ENCODE assay signal across 8 mouse cellular contexts in the genomic region with DNA sequence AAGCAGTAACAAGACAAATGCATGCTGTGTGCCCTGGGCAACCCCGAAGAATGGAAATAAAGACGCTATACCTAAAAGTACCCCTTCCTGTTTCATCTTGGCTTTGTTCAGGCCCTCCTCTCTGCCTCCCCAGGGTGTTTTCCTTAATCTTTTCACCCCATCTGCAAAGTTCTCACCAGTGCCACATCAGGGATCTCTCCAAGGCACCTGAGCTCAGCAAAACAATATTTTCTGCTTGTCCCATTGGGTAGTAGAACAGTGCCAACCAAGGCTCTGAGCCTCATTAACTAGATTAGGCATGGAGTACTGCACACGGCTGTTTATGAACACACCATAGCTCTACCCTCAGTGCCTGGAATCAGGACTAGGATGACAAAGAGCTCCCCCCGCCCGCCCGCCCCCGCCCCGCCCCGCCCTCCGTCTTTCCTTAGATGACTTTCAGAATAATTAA. TPM values are rescaled to one million over a fixed set of nuclear protein-coding genes. Genes with fewer than 3 reads are reported as not detected.
A peak's percentile ranks its signal among the peaks of the same experiment; 100 is the strongest.
DNase-seq lines count a peak whose midpoint lies in the region; ATAC-seq and TF ChIP-seq lines count a peak whose summit lies in the region.

No protein-coding gene starts in this region.

- peak overlapping the region; percentile 99 for H3K27ac ChIP-seq in heart, adult 2 months
- H3K27ac ChIP-seq in heart, embryonic 11.5 days (ENCODE audit: low read depth, low read length), result peak overlapping the region; percentile 98
- peak overlapping the region; percentile 100 for H3K27ac ChIP-seq in kidney, postnatal 0 days
- H3K27ac ChIP-seq in neural tube, embryonic 13.5 days (replicated peaks), result peak overlapping the region; percentile 100

- H3K36me3 ChIP-seq in heart, adult 2 months (ENCODE audit: control insufficient read depth, insufficient read depth, low read length), result peaks cover 26% of the 10 kb centered on the region
- H3K36me3 ChIP-seq in heart, embryonic 11.5 days (ENCODE audit: control insufficient read depth, insufficient read depth, low read length), result no peaks in the 10 kb centered on the region
- H3K36me3 ChIP-seq in kidney, postnatal 0 days (ENCODE audit: insufficient read depth, low read length), result no peaks in the 10 kb centered on the region
- H3K36me3 ChIP-seq in neural tube, embryonic 13.5 days, result no peaks in the 10 kb centered on the region

- H3K4me3 ChIP-seq in heart, adult 2 months, result peak overlapping the region; percentile 78; the same call in 1 of the 2 replicates
- peak overlapping the region; percentile 16; the same call in 1 of the 2 replicates for H3K4me3 ChIP-seq in heart, embryonic 11.5 days (ENCODE audit: low read depth, low read length)
- H3K4me3 ChIP-seq in kidney, postnatal 0 days (replicated peaks; ENCODE audit: low read depth, low read length), result peak overlapping the region; percentile 70
- H3K4me3 ChIP-seq in neural tube, embryonic 13.5 days, result peak overlapping the region; percentile 75

- H3K79me2 ChIP-seq in heart, adult 2 months (replicated peaks; ENCODE audit: control insufficient read depth, insufficient read depth, low read length), result peaks cover 4% of the 10 kb centered on the region; the same call in 1 of the 2 replicates

- H3K9me3 ChIP-seq in heart, embryonic 11.5 days (replicated peaks; ENCODE audit: control insufficient read depth, low read length), result no peaks in the 10 kb centered on the region
- H3K9me3 ChIP-seq in kidney, postnatal 0 days (replicated peaks; ENCODE audit: low read length), result no peaks in the 10 kb centered on the region
- no peaks in the 10 kb centered on the region for H3K9me3 ChIP-seq in neural tube, embryonic 13.5 days

- no peak for ATAC-seq in heart, embryonic 11.5 days (replicated peaks; ENCODE audit: insufficient number of reproducible peaks, low FRiP score, low TSS enrichment)
- 0 out of 2 replicates have a peak, but pooled peaks have one; percentile 55 for ATAC-seq in kidney, postnatal 0 days (replicated peaks; ENCODE audit: low FRiP score, low read depth)
- ATAC-seq in neural tube, embryonic 13.5 days (ENCODE audit: low read depth), result peak; percentile 91

- H3K9ac ChIP-seq in heart, adult 2 months (ENCODE audit: low read depth, low read length), result peak overlapping the region; percentile 70
- H3K9ac ChIP-seq in heart, embryonic 11.5 days (ENCODE audit: low read depth, low read length), result peak overlapping the region; percentile 62
- H3K9ac ChIP-seq in kidney, postnatal 0 days (ENCODE audit: low read depth, low read length), result peak overlapping the region; percentile 98
- peak overlapping the region; percentile 99 for H3K9ac ChIP-seq in neural tube, embryonic 13.5 days

- TF ChIP-seq CTCF in heart, adult 2 months (IDR thresholded peaks at IDR 0.05), result no peak
- no peak for TF ChIP-seq CTCF in kidney, postnatal 0 days (IDR thresholded peaks at IDR 0.05; ENCODE audit: low read depth)

- no peak for TF ChIP-seq EP300 in heart, adult 2 months (IDR thresholded peaks at IDR 0.05; ENCODE audit: insufficient read depth, low read depth, low read length)

- H3K4me1 ChIP-seq in heart, adult 2 months (ENCODE audit: control insufficient read depth, insufficient read depth, low read length), result peaks cover 11% of the 10 kb centered on the region
- peaks cover 20% of the 10 kb centered on the region for H3K4me1 ChIP-seq in heart, embryonic 11.5 days (ENCODE audit: control insufficient read depth, insufficient read depth, low read length)
- H3K4me1 ChIP-seq in kidney, postnatal 0 days (replicated peaks; ENCODE audit: insufficient read depth, low read length), result no peaks in the 10 kb centered on the region; the same call in none of the 2 replicates
- H3K4me1 ChIP-seq in neural tube, embryonic 13.5 days (replicated peaks), result peaks cover 55% of the 10 kb centered on the region

- peak in 1 of 2 experiments; percentile 37 for DNase-seq in heart, adult 2 months
- DNase-seq in heart, postnatal 4 days, result no peak
- peak; percentile 82 to 83 for DNase-seq in cerebellum, postnatal 10 days
- peak; percentile 69 for DNase-seq in kidney, postnatal 0 days (ENCODE audit: low spot score)
- no peak for DNase-seq in ovary, postnatal 14 days (ENCODE audit: low spot score)
- no peak for DNase-seq in T-cell, adult 2 months (ENCODE audit: low spot score)

- TF ChIP-seq POLR2A in heart, adult 2 months (IDR thresholded peaks at IDR 0.05; ENCODE audit: insufficient read depth, low read depth, low read length), result no peak

- peak overlapping the region; percentile 77 for H3K4me2 ChIP-seq in heart, embryonic 11.5 days
- peak overlapping the region; percentile 79 for H3K4me2 ChIP-seq in kidney, postnatal 0 days (ENCODE audit: low read length)
- H3K4me2 ChIP-seq in neural tube, embryonic 13.5 days, result peak overlapping the region; percentile 75

- intact Hi-C loops in heart, adult 2 months (cut with DNase I), result loop anchor here (5.0 kb wide), 1 partner anchor 220 kb away; a partner anchor contains a TSS

- H3K27me3 ChIP-seq in heart, adult 2 months (ENCODE audit: control insufficient read depth, insufficient read depth, low read length), result no peaks in the 10 kb centered on the region
- H3K27me3 ChIP-seq in heart, embryonic 11.5 days (ENCODE audit: control insufficient read depth, insufficient read depth, low read length), result no peaks in the 10 kb centered on the region
- no peaks in the 10 kb centered on the region for H3K27me3 ChIP-seq in kidney, postnatal 0 days (ENCODE audit: insufficient read depth, low read length)
- H3K27me3 ChIP-seq in neural tube, embryonic 13.5 days, result no peaks in the 10 kb centered on the region

- 5% methylated on average over 10 of the region's 10 CpGs for WGBS in heart, adult 2 months
- WGBS in heart, embryonic 11.5 days (ENCODE audit: insufficient replicate concordance), result 5% methylated on average over 10 of the region's 10 CpGs
- WGBS in kidney, postnatal 0 days, result 7% methylated on average over 10 of the region's 10 CpGs
- under 1% methylated on average over 10 of the region's 10 CpGs for WGBS in neural tube, embryonic 13.5 days

RNA-seq across cellular contexts. Expression of a gene that starts 0.8 kb away (rescaled TPM):
- 100 to 1,000 TPM; 254 to 285 TPM for total RNA-seq in heart, adult 2 months (2021)
- polyA plus RNA-seq in heart, adult 2 months (2012; rRNA removed), result 287 and 346 TPM in 2 replicates
- total RNA-seq in heart, postnatal 4 days (2021), result 100 to 1,000 TPM; 178 to 183 TPM
- 34.3 and 34.9 TPM in 2 replicates for polyA plus RNA-seq in heart, embryonic 11.5 days (2014; fragmentation: Nextera tagmentation; extraction: Ambion mirVana)
- 17.9 and 21.9 TPM in 2 replicates for polyA plus RNA-seq in kidney, postnatal 0 days (2015; fragmentation: Nextera tagmentation; extraction: Ambion mirVana)
- 21.0 and 21.8 TPM in 2 replicates for polyA plus RNA-seq in neural tube, embryonic 13.5 days (2015; fragmentation: Nextera tagmentation; extraction: Ambion mirVana)

RNA-seq across cellular contexts. Expression of a gene that starts 5.2 kb away (rescaled TPM):
- 10 to 100 TPM; 32.1 to 36.0 TPM for total RNA-seq in heart, adult 2 months (2021)
- polyA plus RNA-seq in heart, adult 2 months (2012; rRNA removed), result 8.1 and 17.2 TPM in 2 replicates
- 10 to 100 TPM; 47.8 to 50.4 TPM for total RNA-seq in heart, postnatal 4 days (2021)
- 77.9 and 79.4 TPM in 2 replicates for polyA plus RNA-seq in heart, embryonic 11.5 days (2014; fragmentation: Nextera tagmentation; extraction: Ambion mirVana)
- polyA plus RNA-seq in kidney, postnatal 0 days (2015; fragmentation: Nextera tagmentation; extraction: Ambion mirVana), result 107 and 108 TPM in 2 replicates
- polyA plus RNA-seq in neural tube, embryonic 13.5 days (2015; fragmentation: Nextera tagmentation; extraction: Ambion mirVana), result 146 and 151 TPM in 2 replicates

RNA-seq across cellular contexts. Expression of a gene that starts 45.3 kb away (rescaled TPM):
- total RNA-seq in heart, adult 2 months (2021), result under 1 TPM; 0.30 to 0.44 TPM
- not detected in 2 replicates for polyA plus RNA-seq in heart, adult 2 months (2012; rRNA removed)
- not detected for total RNA-seq in heart, postnatal 4 days (2021)
- not detected in 2 replicates for polyA plus RNA-seq in heart, embryonic 11.5 days (2014; fragmentation: Nextera tagmentation; extraction: Ambion mirVana)
- polyA plus RNA-seq in kidney, postnatal 0 days (2015; fragmentation: Nextera tagmentation; extraction: Ambion mirVana), result 0.28 and 0.71 TPM in 2 replicates
- polyA plus RNA-seq in neural tube, embryonic 13.5 days (2015; fragmentation: Nextera tagmentation; extraction: Ambion mirVana), result 0.27 TPM in 1 of 2 replicates, not detected in the other

Comparison
In these comparisons a context has a peak if more than half of its experiments do, and no peak if none do; other contexts are left out.
1. DNase-seq: peak in cerebellum, postnatal 10 days (2 of 2) and kidney, postnatal 0 days (single experiment); none in heart, postnatal 4 days (single experiment), ovary, postnatal 14 days (single experiment) and T-cell, adult 2 months (single experiment).
2. H3K4me3 ChIP-seq: peak in every context shown above with its lines; median percentile 78 in heart, adult 2 months; 75 in neural tube, embryonic 13.5 days; 70 in kidney, postnatal 0 days; 16 in heart, embryonic 11.5 days.
3. Peak in every context shown above with its lines, with median percentiles within 50 percentile points of each other: H3K27ac ChIP-seq, H3K9ac ChIP-seq and H3K4me2 ChIP-seq.